Mouse (Mus musculus) urinary bladder, postnatal 25 days (tissue): Measurements from ENCODE around the gene Cela2a.
A peak's percentile ranks its signal among the peaks of the same experiment; 100 is the strongest.

Source experiments
- DNase-seq: peaks from one replicate; pipeline ENCODE4 v3.0.0; 2022; ENCODE audit warnings: low spot score

Cela2a gene

DNA sequence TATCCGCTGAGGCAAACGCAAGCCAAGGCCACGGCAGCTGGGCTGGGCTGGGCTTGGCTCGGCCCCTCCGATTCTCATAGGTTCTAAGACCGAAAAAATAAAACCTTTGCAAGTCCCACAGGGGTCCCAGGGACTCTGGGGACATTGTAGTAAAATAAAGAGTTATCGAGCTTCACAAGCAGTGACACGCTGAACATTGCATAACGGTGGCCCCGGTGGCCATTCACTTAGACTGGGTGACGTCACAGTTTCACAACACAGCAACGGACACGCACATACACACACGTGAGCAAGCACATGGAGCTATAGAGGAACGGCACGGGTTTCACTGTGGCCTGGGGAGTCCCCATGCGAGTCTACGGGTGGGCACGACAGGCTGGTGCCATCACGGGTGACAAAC lies 32.5 kb upstream of the Cela2a start:
- no peak for DNase-seq

DNA sequence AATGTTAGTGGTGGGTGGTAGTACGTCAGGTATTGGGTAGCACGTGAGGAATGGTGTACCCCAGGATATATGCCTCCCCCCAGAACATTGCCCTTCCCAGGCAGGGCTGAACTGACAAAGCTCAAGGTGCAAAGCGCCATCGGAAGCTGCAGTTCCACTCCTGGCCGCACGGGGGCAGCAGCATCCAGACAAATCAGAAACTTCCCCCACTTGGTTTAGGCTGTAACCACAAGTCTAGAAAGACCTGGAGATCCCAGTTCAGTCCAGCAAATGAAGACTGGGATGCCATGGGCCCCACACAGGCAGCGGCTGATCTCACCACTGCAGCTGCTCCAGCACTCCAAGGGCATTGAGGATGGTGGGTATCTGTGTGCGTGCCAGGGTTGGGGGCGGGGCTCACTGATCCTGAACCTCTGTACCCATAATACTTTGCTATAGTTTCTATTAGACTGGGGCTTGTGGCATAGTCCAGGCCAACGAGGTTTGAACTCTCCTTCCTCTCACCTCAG lies 31.5 kb upstream of the Cela2a start:
- DNase-seq: peak; percentile 85

DNA sequence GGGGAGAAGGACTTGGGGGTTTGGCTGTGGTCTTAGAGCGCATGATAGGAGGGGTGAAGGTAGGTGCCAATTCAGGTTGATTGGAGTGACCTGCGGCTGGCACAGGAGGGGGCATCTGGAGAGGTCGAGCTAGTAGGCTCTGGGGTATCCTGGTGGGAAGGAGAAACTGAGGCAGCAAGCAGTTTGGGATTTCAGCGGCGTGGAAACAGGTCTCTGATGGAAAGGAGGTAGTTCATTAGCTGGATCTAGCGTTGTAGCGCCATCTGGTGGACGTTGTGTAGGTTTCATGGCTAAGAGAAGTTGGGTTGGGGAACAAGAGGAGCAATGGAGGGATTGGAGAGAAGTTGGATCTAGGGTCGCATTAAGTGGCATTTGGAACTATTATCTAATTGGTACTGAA lies 27.5 kb upstream of the Cela2a start:
- peak; percentile 66 for DNase-seq

DNA sequence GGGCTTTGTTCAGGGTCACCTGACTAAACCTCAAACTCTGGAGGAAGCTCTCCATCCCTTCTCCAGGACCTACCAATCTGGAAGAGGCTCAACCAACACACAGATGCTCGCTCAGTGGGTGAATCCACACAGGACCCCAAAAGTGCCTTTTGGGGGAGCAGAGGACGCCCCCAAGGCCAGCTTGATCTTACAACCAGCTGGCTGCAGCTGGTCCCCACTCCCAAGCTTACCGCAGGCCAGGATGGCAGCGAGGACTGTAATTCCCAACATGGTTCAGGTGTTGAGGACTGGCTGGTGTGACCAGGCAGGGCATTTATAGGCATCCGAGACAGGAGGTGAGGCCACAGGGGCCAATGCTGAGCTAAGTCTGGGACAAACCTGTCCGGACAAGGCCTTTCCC lies 20.0 kb upstream of the Cela2a start, which contains the start of gene Ctrc:
Gene Ctrc, minus strand, starts transcription at position 361 of the 400 bp plus-strand sequence.
- DNase-seq: no peak

DNA sequence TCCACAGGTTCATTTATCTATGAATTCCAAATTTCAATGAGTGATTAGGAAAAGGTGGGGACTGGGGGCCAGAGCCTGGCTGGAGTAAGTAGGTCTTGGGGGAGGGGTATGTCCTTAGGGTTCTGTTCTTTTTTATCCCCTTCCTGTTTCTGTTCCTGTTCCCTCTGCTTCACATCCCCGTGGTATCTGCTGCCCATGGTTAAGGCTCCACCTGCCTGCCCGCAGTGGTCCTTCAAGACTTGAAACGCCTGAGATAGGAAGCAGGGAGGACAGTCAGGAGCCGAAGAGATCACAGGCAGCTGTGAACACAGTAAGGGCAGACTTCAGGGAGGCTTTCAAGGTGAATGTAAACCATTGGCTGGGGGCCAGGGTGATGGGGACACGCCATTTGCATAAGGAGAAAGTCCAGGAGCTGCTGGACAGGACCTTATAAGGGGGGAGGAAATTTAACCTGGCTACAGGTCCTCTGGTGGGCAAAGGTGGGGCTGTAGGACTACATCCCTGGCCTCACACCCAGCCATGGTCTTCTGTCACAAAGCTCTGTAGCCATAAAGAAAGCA lies 8.7 kb upstream of the Cela2a start:
- DNase-seq: no peak

DNA sequence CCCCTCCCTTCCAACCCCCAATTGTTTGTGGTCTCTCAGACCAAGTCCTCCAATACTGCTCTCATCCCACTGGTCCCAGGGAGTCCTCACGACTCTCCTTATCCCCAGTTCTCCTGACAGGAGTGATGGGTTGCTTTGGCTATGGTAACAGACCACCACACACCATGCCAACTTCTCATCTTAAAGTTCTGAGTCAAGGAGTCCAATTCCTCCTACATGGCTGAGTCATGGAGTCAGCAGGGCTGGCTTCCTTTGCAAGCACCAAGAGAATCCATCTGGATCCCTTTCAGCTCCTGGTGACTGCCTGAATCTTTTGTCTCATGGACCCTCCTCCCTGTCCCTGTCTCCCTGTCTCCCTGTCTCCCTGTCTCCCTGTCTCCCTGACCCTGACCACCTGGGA lies 8.0 kb upstream of the Cela2a start:
- DNase-seq: no peak

DNA sequence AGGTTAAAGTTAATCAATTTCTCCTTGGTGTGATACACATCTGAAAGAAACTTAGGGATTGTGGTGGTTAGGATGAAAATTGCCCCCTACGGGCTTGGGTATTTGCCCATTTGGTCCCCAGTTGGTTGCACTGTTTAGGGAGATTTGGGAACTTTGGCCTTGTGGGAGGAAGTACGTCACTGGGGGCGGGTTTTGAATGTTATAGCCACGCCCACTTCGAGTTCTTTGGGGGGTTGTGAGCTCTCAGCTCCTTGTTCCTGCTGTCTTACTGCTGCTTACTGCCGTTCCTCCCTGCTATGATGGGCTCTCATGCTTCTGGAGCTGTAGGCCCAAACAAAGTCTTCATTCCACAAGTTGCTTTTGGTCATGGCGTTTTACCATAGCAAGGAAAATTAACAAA lies 5.4 kb upstream of the Cela2a start:
- DNase-seq: no peak

DNA sequence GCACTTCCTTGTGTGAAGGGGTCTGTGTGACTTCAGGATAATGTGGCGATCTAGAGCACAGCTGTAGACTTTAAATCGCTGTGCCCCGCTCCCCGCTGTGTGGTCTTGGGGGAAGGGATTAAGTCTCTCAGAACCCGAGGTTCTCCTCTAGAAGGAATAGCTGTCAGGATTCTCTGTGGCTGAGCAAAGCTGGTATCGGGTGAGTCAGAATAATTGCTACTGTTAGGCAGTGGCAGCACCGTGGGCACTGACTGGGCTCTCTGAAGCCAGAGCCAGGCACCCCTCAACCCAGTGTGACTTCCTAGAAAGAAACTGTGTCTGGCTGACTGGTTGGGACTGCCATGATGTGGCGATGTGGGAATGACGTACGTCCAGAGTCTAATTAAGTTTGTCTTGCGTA lies 4.4 kb upstream of the Cela2a start:
- no peak for DNase-seq

DNA sequence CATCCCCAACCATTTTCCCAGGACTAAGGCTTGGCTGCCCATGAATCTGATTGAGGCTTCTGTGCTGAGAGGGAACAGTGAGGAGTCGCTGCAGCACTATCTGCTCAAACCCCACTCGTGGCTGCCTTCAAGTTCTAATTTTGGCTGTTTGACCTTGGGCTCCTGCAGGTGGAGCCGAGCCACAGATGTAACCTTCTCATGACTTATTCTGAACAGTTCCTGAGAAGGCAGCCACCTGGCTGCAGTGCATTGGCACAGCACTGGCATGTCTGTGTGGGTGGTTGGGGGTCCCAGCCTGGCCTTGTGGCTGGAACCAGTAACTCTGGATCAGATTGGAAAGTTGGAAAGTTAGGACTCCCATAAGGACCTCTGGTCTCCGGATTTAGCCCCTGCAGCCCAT lies 2.2 kb upstream of the Cela2a start:
- no peak for DNase-seq

DNA sequence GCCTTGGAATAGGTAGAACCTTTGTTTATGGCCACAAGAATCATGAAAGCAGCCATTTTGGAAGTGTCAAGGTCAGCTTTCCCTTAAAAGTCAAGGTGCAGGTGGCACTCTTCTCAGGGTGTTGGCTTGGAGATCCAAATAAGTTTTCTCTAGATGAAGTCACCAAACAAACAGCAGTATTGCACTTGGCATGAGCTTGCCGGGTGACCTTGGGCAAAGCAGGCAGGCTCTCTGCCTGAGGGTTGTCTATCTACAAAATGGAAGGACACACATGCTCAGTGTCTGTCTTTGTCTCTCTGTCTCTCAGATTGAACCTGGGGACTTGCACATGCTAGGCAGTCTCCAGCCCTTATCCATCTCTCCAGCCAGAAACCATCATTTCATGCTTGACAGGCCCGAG lies 1.4 kb upstream of the Cela2a start:
- DNase-seq: no peak

DNA sequence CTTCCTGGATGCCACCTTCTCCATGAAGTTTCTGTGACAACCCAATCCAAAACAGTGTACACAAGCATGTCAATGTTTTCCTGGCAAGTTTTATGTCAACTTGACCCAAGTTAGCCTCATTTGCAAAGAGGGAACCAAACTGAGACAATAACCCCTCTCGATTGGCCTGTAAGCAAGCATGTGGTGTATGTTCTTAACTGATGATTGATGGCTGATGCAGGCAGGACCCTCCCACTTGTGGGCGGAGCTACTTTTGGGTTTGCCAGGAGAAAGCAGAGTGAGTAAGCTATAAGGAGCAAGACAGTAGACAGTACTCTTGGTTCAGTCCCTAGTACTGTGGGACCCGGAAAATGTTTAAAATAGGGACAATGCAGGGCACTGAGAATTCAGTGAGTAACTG lies 3.0 kb downstream of the Cela2a start:
- DNase-seq: no peak

DNA sequence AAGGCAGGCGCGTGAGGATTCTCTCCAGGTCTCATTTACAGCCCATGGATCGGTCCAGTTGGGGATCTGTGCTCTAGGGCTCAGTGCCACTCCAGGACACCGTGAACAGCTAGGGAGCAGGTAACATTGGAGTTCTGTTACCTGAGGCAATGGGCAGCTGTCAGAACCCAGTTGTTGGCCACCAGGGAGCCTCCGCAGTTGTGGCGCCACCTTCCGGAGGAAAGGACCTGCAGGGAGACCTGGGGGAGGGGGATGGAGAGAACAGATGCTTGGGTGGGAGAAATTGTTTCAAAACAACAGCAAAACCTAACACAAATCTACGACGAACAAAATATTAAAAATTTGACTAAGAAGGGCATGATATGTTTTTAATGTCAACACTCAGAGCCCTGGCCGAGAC lies 3.9 kb downstream of the Cela2a start:
- DNase-seq: peak; percentile 15

DNA sequence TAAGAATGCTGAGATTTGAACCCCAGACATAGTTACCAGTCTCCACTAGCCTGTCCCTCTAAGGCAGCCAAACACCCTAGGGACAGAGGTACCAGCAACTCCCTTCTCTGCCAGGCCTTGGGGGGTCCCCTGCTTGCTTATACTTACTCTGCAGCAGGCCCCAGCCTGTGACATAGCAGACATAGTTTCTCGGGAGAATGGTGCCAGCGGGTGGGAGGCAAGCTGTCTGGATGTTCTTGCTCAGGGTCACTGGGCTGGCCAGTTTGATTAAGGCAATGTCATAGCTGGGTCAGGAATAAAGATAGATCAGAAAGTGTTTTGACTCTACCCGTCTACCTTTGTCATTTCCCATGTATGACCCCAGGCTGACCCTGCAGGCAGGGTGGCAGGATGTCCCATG lies 4.8 kb downstream of the Cela2a start:
- no peak for DNase-seq

DNA sequence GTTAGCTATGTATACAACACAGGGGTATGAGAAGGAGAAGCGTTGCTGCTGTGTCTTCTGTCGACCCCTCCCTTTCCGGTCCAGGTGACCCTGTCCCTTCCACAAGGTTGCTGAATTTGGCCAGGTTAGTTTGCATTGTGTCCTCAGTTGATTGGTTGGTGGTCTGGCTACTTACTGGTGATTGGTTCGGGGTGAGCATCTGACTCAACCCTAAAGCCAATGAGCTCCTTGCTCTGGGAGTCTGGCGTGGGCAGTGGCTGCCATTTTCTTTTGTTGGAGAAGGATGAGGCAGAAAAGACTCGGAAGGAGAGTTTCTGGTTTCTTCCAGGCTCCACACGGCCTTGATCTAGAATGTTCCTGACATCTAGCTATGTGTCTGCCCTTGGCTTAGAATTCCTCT lies 6.6 kb downstream of the Cela2a start:
- no peak for DNase-seq

DNA sequence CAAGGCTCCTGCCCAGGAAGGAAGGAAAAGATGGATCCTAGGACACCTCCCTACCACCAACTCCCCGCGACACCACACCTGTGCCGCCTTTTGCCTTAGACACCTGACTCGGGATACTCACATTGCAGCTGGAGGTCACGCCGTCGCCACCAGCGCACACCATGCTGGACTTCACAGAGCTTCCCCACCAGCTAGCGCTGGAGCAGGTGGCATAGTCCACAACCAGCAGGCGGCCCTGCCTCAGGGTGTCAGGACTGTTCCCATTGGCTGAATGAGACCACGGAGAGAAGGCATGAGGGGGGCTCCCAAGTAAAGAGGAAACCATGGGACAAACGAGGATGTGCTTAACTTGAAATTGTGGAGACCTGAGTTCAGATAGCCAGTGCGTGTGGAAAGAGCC lies 7.1 kb downstream of the Cela2a start:
- no peak for DNase-seq

DNA sequence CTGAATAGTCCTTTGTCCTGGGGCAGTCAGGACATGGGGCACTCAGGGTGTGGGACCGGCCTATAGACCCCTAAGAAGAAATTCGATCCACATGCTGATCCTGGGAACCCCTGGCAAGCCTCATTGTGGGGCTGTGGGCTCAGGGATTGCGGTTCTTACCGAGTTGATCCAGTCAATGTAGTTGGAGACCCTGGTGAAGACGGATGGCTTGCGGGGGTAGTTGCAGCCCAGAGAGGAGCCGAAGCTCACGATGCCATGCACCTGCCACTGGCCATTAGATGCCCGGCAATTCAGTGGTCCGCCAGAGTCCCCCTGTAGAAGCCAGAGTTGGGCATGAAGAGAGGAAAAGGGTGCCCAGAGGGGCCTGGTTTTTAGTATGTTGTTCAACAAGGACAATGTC lies 8.3 kb downstream of the Cela2a start:
- DNase-seq: no peak

DNA sequence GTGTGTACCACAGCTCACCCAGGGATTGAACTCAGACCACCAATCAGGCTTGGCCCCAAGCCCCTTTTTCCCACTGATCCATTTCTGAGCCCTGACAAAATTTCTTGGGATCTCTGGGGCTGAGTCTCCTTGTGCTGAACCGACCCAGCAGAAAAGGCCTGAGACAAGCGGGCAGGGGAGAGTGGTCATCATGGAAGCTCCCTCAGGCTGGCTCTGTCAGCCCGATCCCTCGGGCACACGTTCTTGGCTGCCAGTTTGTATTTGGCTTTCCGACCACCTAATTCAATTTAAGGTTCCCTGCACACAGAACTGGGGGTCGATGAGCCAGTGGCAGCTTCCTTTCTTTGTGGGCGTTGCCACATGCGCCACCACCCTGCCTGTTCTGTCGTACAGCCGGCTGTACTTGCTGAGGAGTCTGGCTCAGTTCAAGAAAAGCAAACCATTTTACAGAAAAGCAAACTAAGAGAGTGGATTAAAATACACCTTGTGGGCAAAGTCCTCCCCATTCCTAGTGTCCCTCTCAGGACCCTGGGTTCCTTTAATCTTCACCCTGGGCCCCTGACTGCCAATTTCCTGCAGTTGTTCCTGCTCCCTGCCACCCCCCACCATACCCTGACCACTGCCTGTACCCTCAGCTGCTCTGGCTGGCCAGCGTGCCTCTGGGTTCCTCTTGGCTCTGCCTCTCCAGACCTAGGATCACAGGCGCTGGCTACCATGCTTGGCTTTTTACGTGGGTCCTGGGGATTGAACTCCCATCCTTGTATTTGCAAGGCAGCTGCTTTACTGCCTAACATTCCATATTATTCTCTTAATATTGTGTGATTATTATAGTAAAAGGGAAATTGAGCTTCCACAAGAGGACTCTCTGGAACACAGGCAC lies 8.9 kb downstream of the Cela2a start:
- no peak for DNase-seq

DNA sequence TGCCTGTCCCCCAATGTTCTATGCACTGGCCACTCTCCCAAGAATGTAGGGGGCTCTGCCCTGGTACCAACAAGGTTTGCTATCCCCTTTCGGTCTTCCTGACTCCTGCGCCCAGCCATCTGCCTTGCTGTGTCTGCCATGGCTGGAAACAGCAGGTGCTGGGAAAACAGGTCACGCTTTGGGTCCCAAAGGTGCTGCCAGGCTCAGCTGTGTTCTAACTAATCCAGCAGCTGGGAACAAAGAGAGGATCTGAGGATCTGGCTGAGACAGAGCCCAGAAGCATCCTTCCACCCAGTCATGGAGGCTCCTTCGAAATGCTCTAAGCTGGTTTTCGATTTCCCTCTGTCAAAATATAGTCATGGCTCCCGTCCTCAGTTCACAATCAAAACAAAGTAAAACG lies 9.7 kb downstream of the Cela2a start:
- no peak for DNase-seq

DNA sequence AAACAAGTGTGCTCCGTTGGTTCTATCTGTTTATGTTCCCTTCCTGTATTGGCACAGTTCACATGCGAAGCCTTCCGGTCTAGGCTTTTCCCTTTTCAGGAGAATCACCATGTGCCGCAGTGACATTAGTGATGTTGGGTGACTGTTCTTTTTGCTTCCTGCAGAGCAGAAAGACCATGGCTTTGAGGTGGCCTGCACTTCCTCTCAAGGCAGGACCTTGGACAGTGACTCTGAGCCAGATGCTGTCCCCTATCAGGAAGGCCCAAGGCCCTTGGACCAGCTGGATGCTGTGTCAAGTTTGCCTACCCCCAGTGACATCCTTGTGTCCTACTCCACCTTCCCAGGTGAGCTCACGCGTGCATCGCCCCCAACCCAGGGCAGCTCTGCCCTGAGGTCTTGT lies 14.6 kb downstream of the Cela2a start:
- no peak for DNase-seq

DNA sequence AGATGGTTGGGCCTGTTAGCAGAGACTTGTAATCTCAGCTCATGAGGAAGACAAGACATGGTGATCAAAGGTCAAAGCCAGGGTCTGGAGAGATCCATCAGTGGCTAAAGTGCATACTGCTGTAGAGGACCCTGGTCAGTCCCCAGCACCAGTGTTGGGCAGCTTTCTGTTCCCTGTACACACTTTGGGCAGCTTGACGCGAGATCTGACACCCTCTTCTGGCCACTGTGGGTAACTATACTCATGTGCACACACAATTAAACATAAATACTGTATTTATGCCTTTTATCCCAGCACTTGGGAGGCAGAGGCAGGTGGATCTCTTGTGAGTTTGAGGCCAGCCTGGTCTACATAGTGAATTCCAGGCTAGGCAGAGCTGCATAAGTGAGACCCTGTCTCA lies 15.0 kb downstream of the Cela2a start:
- no peak for DNase-seq

DNA sequence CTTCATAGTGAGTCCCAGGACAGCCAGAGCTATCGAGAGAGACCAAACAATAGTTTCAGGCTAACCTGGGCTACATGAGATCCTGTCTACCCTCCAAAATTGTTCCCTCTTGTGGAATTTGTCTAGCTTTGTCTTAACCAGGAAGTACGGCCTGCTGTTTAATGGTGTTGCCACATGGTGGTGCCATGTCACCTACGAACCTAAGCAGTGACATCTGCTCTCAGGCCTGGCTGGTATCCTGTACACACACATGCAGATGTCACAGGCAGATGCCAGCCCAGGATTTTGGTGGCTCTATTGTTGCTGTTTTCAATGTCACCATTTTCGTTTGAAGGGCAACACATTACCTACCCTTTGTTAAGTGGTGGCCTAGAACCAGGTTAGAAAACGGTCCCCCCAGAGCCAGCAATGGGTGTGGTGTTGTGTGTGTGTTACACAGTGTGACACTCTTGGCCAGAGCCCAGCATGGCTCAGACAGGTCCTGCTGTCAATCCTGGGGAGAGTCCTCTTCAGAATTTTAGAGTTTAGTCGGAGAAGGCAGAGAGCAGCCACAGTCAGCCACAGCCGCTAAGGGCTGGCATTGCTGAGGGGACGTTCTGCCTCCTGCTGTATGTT lies 16.0 kb downstream of the Cela2a start:
- DNase-seq: no peak

DNA sequence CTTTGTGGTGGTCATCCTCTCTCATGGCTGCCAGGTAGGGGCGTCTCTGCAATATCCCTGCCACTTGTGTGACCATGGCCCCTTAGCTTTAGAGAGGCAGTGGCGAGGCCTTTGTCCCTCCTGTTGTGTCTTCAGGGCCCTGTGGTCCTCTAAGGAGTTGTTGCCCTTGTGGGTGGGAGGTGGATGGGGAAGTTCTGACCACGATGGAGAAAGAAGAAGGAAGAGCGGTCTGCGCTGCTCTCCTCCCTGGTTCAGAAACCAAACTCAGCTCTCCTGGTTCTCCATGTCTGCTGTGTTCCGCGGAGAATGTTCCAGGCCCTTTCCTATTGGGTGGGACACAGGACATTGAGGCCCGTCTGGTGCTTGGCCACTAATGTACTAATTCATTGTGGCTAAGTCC lies 20.1 kb downstream of the Cela2a start:
- no peak for DNase-seq

DNA sequence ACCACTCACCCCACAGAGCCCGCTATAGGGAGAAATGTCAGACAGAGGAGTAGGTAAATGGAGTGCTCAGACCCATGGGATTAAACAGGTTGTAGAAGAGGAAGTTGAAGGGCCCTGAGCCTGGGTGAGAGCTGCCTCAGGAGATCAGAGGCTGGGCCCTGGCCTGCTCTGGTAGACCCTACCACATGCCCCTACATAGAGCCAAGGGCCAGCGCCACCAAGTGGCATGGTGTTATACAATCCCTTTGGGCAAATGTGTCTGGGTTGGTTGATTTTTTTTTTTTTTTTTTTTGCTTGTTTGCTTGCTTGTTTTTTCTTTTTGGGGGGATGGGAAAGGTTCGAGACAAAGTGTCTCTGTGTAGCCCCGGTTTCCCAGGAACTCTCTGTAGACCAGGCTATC lies 21.9 kb downstream of the Cela2a start:
- DNase-seq: no peak
